ENCODE assay signal across 8 mouse cellular contexts in the genomic region with DNA sequence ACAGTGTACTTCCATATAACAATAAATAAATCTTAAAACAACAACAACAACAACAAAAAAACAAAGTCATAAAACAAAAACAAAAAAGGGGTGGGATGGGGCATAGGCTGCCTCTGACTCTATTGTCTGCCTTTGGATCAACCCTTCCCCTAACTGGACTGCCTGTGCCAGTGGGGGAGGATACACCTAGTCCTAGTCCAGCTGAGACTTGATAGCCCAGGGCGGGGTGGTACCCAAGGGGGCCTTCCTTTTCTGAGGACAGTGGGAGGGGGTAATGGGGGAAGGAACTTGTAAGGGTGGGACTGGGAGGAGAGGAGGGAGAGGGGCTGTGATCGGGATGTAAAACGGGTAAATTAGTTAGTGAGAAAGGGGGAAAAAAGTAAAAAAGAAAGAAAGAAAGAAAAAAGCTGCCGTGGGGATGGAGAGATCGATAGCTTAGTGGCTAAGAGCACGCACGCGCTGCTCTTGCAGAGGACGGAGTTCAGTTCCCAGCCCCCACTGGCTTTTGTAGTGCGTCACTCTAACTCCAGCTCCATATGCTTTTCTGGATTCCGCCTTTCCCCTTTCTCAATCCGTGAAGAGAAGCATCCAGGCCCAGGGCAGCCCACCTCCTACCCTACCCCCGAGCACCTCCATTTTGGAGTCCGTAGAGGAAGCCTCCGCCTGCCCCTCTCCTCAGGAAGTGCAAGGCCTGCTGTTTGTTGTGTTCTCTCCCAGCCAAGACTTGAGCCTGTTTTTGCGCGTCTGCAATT.
A peak's percentile ranks its signal among the peaks of the same experiment; 100 is the strongest.
DNase-seq lines count a peak whose midpoint lies in the region; ATAC-seq and TF ChIP-seq lines count a peak whose summit lies in the region.

No protein-coding gene starts in this region.

- TF ChIP-seq CTCF in intestine, postnatal 0 days (IDR thresholded peaks at IDR 0.05; ENCODE audit: low read depth) = no peak

- no peak for DNase-seq in heart, adult 18-20 months
- DNase-seq in embryonic facial prominence, embryonic 11.5 days (ENCODE audit: low spot score) = peak; percentile 60
- DNase-seq in layer of hippocampus, postnatal 14 days (ENCODE audit: low spot score in 2 of 2) = no peak
- DNase-seq in urinary bladder, postnatal 10 days (ENCODE audit: low spot score) = no peak
- no peak for DNase-seq in frontal cortex, postnatal 36 days (ENCODE audit: low spot score in 2 of 2)

- H3K4me3 ChIP-seq in heart, embryonic 15.5 days = no peak overlapping the region
- no peak overlapping the region for H3K4me3 ChIP-seq in embryonic facial prominence, embryonic 11.5 days (ENCODE audit: low read depth, low read length)
- H3K4me3 ChIP-seq in intestine, postnatal 0 days (ENCODE audit: low read depth, low read length) = no peak overlapping the region
- no peak overlapping the region for H3K4me3 ChIP-seq in midbrain, embryonic 16.5 days (ENCODE audit: low read depth, low read length)

- H3K4me2 ChIP-seq in heart, embryonic 15.5 days = no peak overlapping the region
- H3K4me2 ChIP-seq in embryonic facial prominence, embryonic 11.5 days (ENCODE audit: low read depth, low read length) = peak overlapping the region; percentile 7; the same call in 1 of the 2 replicates
- peak overlapping the region; percentile 17; the same call in 1 of the 2 replicates for H3K4me2 ChIP-seq in intestine, postnatal 0 days (replicated peaks; ENCODE audit: low read depth)
- H3K4me2 ChIP-seq in midbrain, embryonic 16.5 days (ENCODE audit: low read length) = peak overlapping the region; percentile 38

- ATAC-seq in heart, embryonic 15.5 days (replicated peaks; ENCODE audit: insufficient number of reproducible peaks, insufficient read depth, low FRiP score, low read depth) = no peak
- no peak; the same call in 1 of the 2 replicates for ATAC-seq in embryonic facial prominence, embryonic 11.5 days (replicated peaks; ENCODE audit: insufficient number of reproducible peaks, low FRiP score, low TSS enrichment, low read depth)
- ATAC-seq in intestine, postnatal 0 days = no peak
- peak; percentile 42; the same call in 1 of the 2 replicates for ATAC-seq in midbrain, embryonic 16.5 days

- no peaks in the 10 kb centered on the region for H3K9me3 ChIP-seq in heart, embryonic 15.5 days (replicated peaks)
- H3K9me3 ChIP-seq in embryonic facial prominence, embryonic 11.5 days (replicated peaks; ENCODE audit: control insufficient read depth, low read length) = no peaks in the 10 kb centered on the region
- H3K9me3 ChIP-seq in intestine, postnatal 0 days (ENCODE audit: control insufficient read depth) = no peaks in the 10 kb centered on the region
- no peaks in the 10 kb centered on the region for H3K9me3 ChIP-seq in midbrain, embryonic 16.5 days (replicated peaks; ENCODE audit: control insufficient read depth, low read length, poor library complexity, severe bottlenecking)

- peak overlapping the region; percentile 93 for H3K27ac ChIP-seq in heart, embryonic 15.5 days
- no peak overlapping the region; the same call in 1 of the 2 replicates for H3K27ac ChIP-seq in embryonic facial prominence, embryonic 11.5 days (replicated peaks; ENCODE audit: low read depth, low read length)
- H3K27ac ChIP-seq in intestine, postnatal 0 days (ENCODE audit: low read depth, low read length) = no peak overlapping the region
- H3K27ac ChIP-seq in midbrain, embryonic 16.5 days (ENCODE audit: low read length) = no peak overlapping the region

- no peak overlapping the region for H3K9ac ChIP-seq in heart, embryonic 15.5 days
- H3K9ac ChIP-seq in embryonic facial prominence, embryonic 11.5 days (replicated peaks; ENCODE audit: low read length) = no peak overlapping the region; the same call in 1 of the 2 replicates
- no peak overlapping the region for H3K9ac ChIP-seq in intestine, postnatal 0 days (ENCODE audit: low read depth, low read length)
- no peak overlapping the region for H3K9ac ChIP-seq in midbrain, embryonic 16.5 days (ENCODE audit: low read depth, low read length)

- 42% methylated on average over 17 of the region's 17 CpGs for WGBS in heart, embryonic 15.5 days
- 22% methylated on average over 17 of the region's 17 CpGs for WGBS in embryonic facial prominence, embryonic 11.5 days
- WGBS in intestine, postnatal 0 days = 43% methylated on average over 17 of the region's 17 CpGs
- 24% methylated on average over 17 of the region's 17 CpGs for WGBS in midbrain, embryonic 16.5 days

- H3K36me3 ChIP-seq in heart, embryonic 15.5 days = no peaks in the 10 kb centered on the region
- no peaks in the 10 kb centered on the region for H3K36me3 ChIP-seq in embryonic facial prominence, embryonic 11.5 days (replicated peaks; ENCODE audit: control insufficient read depth, insufficient read depth, low read depth, low read length)
- no peaks in the 10 kb centered on the region for H3K36me3 ChIP-seq in intestine, postnatal 0 days (ENCODE audit: control insufficient read depth, insufficient read depth)
- no peaks in the 10 kb centered on the region for H3K36me3 ChIP-seq in midbrain, embryonic 16.5 days (ENCODE audit: control insufficient read depth, insufficient read depth, low read length)

- H3K27me3 ChIP-seq in heart, embryonic 15.5 days = no peaks in the 10 kb centered on the region
- no peaks in the 10 kb centered on the region for H3K27me3 ChIP-seq in embryonic facial prominence, embryonic 11.5 days (ENCODE audit: control insufficient read depth, insufficient read depth, low read length)
- H3K27me3 ChIP-seq in intestine, postnatal 0 days (replicated peaks; ENCODE audit: control insufficient read depth, insufficient read depth, low read length) = no peaks in the 10 kb centered on the region
- no peaks in the 10 kb centered on the region; the same call in 1 of the 2 replicates for H3K27me3 ChIP-seq in midbrain, embryonic 16.5 days (ENCODE audit: control insufficient read depth, insufficient read depth, low read depth, low read length)

- peaks cover 52% of the 10 kb centered on the region for H3K4me1 ChIP-seq in heart, embryonic 15.5 days (replicated peaks)
- peaks cover 2% of the 10 kb centered on the region; the same call in 1 of the 2 replicates for H3K4me1 ChIP-seq in embryonic facial prominence, embryonic 11.5 days (ENCODE audit: control insufficient read depth, insufficient read depth, low read length)
- H3K4me1 ChIP-seq in intestine, postnatal 0 days (replicated peaks; ENCODE audit: control insufficient read depth, insufficient read depth, low read length) = 0 out of 2 replicates have a peak, but pooled peaks cover 2% of the 10 kb centered on the region
- no peaks in the 10 kb centered on the region for H3K4me1 ChIP-seq in midbrain, embryonic 16.5 days (ENCODE audit: control insufficient read depth, insufficient read depth, low read length)
